Mouse (Mus musculus) mesoderm, embryonic 11.5 days (tissue): ENCODE measurements around the gene Gm20388.

ENCODE experiments used
- DNase-seq: peaks from one replicate; pipeline ENCODE4 v3.0.0-alpha.2; 2012; ENCODE audit warnings: low read depth, low spot score

The Gm20388 gene

DNA sequence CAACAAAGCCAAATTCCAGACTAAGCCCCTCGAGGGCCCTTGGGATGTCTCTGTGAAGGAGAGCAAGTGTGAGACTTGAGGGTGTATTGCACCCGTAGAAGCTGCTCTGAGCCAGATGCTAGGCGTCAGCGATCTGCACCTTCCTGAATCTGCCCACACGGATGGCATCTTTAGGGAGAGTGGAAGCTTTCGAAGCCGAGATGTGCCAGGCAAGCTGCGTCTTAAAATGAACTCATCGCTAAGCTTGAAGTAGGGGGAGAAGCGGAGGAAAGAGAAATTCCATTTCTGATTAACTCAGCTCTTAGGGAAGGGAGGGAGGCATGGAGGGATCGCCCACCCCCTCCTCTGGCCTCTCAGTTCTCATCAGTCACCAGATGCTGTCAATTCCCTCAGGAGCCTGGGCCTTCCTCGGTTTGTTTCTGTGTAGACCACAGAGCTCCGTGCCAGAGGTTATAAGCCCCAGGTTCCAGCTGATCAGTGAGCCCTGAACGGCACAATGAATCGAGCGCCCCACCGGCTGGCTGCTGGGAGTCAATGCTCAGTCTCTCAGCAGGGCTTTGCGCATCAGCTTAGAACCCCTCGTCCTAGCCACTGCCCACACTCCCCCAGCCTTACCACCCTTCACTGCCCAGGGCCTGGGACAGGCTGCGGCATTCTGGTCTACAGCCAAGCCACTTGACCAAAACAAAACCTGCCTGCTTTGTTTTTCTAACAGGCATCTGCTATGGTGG is 3818.6 kb downstream of the Gm20388 start:
- DNase-seq: peak; percentile 68

DNA sequence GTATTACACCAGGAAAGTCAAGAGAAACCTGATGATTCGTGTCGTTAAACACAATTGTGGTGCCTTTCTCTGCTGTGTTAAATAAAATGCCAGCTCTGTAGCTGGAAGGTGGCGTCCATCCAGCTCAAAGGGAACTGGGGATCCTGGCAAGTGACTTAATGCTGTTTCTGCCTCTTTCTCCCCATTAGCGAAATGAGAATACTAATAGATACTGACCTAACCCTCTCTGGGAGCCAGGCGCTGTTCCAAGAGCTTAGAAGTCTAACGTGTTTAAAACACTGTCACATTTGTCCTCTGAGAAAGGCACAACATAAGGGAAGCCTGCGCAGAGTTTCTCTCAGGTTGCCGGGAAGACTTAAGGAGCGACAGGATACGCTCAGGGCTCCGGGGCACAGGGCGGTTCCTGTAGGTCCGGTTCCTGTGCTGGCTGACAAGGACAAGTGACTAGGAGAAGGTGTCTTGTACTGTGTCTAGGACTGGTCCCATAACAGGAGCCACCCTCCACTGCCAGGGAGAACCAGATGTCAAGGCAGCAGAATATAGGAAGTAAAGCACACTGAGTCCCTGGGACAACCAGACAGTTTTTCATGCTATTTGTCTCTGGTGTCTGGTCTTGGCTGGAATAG is 3819.3 kb downstream of the Gm20388 start:
- DNase-seq: no peak

DNA sequence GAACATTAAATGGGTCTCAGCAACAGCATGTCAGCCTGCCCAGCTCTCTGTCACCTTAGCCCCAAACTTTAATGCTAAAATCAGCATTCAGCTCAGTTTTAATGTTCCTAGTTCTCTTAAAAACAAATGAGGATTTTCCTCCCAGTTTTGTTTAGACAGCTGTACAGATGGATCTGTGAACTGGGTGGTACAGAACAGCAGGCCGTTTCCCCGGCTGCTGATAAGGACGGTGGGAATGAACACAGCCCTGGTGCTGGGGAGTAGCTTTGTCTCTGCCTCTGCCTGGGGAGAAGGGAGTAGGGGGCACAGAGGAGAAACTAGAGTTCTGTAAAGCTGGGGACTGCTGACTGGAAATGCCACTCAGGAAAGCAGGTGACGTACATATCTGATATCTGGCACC is 3821.7 kb downstream of the Gm20388 start:
- no peak for DNase-seq

DNA sequence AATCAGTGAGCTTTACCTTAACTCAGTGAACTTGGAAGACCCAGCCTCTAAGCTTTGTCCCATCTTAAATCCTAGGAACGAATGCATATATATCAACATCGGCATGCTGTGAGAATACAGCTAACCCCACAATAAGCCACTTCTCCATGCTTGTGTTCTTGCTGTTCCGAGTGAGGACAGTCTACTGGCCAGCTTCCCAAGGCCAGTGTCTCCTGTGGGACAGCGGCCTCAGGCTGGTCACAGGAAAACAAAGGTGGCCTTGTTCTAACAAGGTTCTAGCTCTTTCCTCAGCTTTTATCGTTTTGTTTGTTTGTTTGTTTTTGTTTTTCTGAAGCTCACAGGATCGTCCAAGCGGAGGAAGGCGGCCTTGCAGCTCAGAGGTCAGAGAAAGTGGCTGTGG is 3823.8 kb downstream of the Gm20388 start:
- no peak for DNase-seq

DNA sequence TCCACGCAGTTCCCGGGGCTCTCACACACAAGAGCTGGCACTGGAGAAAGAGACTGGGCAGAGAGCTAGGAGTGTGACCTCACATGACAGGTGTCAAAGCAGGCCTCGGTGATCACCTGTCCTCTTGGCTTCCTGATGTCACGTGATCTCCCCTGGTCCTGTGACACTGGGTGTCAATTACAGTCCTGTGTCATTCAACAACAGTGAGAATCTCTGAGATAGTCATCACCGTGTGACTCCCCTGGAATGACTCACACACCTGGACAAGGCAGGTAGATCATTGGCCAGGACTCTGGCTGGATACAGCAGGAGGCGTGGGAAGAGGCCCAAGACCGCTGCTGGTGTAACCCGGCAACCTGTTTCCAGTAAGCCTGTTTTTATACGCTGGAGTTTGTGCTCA is 3826.3 kb downstream of the Gm20388 start:
- no peak for DNase-seq

DNA sequence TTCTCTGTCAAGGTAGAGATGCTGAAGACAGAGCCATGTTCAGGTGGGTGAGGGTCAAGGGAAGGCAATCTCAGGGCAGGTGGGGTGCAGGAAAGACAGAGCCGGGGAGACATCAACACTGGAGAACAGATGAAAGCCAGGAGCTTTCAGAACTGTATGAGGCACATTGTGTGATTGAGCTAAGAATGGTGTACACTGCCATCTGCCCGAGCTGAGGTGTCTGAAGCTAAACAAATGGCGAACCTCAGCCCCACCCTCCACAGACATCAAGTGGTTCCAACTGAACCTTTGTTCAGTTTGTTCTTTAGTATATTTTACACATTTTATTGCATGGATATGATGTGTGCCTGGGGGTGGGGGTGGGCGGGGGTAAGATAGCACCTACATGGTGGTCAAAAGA is 3829.6 kb downstream of the Gm20388 start:
- no peak for DNase-seq

DNA sequence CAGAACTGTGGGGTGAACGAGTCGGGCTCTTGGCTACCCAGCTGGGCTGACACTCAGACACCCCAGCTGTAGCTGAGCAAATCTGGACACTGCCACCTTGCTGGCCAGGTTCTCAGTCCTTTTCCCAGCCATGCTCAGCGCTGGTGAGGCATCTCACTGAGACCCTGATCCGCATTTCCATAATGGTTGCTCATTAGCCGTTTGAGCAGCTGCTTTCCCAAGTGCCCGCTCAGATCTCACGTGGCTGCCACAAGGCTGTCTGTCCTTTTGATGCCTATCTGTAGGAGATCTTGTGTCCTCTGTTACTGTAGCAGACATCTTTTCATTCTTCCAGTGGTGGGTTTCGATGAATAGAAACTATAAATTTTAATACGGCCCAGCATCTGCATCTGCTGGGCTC is 3830.6 kb downstream of the Gm20388 start:
- no peak for DNase-seq

DNA sequence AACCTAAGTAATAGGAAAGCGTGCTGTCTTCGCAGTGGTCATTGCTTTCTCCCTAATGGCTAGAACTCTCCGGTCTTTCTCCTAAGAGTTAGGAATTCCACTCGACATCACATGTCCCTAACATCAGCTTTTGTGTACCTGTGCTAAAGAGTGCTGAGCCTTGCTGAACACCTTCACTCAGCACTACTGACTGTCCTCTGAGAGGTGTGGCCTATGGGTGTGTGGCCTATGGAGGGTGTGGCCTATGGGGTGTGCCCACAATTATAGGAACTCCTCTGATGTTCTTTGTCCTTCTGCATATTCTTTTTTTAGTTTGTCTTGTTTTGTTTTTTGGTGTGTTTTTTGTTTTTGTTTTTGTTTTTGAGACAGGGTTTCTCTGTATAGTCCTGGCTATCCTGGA is 3835.8 kb downstream of the Gm20388 start:
- DNase-seq: no peak

DNA sequence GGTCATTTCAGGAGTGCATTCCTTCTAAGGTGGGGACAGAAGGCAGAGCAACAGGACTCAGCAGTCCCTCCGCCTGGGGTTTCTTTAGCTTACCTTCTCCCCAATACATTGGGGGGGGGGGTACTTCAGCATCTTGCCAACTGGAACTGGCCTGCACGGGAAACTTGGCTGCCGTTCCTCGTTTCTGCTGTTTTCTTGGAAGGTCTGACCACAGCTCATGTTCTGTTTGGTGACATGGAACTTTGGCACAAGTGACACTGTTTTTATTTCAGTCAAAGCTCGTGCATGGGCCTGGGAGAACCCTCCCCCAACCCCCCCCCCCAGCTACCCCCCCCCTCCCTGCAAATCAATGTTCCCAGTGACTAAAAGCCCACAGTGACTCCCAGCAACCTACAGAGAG is 3837.1 kb downstream of the Gm20388 start:
- DNase-seq: no peak

DNA sequence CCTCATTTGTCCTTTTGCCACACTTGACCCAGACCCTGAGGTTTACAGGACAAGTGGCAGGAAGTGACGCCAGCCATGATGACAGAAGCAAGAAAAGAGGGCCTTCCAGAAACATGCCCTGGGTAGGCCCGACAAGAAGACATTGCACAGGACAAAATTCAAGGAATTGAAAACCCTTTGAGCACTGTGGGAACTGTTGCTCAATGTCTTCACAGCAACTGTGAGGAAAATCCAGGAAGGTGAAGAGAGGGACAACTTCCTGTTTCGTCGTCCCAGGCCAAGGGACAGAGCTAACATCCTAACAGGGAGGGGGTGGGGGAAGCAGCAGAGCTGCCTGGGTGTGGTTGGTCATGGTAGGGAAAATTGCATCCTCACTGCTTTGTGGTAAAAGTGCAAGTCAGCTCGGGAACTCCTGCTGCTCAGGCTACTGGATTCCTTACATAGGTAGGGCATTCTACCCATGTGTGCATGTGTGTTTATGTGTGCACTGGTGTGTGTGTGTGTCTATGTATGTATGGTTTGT is 3839.6 kb downstream of the Gm20388 start:
- DNase-seq: no peak

DNA sequence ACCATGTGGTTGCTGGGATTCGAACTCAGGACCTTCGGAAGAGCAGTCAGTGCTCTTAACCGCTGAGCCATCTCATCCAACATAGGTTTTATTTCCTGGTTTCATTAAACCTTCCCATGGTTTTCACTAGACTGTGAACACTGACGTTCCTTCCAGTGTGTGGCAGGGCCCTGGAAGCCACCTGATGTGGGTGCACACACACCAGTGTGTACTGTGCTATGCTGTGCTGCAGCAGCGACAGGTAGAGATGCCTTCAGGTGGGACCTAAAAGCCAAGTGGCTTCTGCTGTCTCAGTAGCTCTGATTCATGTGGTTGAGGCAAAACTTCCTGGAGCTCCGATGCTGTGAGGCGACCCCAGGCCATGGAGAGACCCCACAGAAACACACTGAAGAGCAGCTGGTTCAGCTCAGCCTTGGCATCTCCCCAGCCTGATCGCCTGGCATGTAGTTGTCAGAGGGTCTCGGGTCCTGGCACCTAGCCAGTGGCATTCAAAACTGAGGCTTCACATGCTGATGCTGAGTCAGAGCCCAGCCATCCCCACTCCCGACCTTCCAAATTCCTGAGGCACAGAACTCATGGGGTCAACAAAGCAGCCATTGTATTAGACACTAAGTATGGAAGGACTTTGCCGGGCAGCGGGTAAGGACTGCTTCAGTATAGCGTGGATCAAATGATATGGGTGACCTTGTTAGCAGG is 3842.3 kb downstream of the Gm20388 start:
- DNase-seq: peak; percentile 84

DNA sequence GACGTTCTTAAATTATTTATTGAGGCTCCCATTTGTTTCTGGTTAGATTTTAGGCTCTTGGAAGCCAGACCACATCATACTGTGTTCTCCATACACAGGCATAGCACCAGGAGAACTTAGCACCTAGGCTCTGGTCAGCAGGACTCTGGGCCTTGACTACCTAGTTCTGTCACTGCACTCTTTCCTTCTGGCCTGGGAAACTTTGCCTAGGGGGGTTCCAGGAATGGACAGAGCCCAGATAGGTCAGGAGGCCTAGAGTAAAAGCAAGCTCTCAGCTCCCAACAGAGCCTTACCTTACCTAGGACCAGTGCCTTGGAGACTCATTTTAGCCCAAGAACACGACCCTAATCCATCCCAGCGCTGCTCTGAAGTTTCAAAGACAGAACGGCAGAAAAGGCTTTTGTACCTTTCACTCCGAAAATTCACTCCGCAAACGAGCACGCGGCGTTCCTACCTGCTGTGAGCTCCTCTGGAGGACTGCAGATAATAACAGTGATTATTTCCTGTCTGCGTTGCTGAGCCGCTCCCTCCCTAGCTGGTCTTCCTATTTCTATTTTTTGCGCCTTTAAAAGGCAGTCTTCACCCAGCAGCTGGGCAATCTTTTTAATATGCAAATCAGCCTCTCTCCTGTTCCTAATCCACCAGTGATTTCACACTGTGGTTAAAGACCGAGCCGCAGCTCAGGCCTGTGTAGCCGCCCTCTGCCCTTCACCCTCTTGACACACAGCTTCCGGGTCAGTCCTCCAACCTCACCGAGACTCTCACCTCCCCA is 3843.1 kb downstream of the Gm20388 start:
- no peak for DNase-seq

DNA sequence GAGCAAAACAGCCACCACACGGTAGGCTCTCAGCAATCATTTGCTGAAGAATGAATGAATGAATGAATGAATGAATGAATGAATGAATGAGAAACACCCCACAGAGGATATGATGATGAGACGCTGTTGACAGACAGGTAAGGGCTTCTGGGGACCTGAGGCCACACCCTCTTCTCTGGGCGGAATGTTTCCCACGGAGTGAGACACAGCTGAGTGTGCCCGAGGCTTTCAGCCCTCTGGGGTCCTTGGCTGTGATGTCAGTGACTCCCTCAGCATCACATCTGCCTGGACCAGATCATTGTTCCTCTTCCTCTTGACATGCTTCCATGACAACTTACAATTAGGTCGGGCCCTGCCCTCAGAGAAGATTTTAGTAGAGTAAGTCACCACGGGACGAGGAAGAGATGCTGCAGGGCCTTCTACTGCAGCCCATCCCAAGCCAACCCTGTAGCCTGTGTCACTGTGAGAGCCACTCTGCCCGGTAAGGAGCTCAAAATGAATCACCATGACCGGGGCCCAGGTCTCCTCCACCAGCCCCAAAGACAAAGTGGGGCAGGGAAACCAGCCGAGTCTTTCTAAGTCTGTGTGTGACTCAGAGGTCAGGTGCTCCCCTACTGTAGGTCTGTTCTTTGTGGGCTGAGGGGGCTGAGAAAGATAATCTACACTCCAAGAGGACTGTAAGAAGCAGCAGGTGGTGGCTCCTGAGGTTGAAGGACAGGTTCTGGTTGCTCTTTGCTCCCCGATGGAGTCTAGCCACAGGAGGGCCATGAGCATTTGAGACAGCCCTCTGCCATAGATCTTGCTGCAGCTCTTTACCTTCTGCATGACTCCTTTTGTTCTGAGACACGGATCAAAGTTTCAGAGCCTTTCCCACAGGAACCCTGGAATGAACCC is 3844.1 kb downstream of the Gm20388 start:
- DNase-seq: no peak

DNA sequence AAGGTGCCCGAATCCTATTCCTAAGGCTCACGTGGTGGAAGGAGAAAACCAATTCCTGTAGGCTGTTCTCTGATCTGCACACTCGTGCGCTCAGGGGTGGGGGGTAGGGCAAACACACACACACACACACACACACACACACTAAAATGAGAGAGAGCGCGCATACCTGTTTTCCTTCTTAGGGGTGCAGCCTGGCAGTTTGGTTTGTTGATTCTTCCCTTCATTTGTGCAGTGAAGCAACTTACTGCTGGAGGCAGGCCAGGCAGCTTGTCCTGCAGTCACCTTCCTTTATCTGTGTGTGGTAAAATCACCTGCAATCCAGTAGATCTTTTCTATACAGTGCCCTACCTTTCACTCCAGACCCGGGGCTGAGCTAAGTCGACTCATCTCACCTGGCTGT is 3846.3 kb downstream of the Gm20388 start:
- no peak for DNase-seq

DNA sequence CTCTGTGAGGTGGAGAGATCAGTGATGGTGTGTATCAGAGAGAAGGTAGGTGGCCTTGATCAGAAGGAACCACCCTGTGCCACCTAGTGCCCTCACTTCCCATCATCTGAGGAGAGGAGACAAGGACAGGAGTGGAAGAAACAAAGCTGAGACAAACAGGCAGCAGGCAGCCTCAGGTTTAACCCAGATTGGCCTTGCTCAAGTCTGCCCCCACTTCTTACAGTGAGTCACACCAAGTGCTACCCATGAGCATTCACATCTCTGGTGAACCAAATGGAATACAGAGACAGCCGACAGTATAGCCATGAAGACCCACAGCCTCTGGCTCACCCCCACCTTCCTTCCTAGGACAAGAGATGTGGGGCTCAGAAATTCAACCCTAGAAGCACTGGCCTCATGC is 3848.3 kb downstream of the Gm20388 start:
- no peak for DNase-seq

DNA sequence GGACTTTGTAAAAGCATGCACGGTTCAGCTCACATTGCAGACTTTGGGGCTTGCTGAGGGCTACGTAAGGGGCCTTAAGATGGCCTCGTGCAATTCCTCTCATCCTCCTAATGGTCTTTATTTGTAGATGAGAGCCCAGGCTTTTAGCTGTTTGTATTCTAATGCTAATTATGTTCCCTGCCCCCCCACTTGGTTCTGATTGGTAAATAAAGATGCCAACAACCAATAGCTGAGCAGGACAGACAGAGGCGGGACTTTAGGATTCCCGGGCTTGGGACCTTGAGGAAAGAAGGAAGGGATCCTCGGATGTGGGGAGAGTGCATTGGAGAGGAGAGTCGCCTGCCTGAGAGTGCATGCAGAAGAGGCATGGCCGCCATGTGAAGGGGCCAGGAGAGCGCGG is 3849.3 kb downstream of the Gm20388 start:
- DNase-seq: peak; percentile 79

DNA sequence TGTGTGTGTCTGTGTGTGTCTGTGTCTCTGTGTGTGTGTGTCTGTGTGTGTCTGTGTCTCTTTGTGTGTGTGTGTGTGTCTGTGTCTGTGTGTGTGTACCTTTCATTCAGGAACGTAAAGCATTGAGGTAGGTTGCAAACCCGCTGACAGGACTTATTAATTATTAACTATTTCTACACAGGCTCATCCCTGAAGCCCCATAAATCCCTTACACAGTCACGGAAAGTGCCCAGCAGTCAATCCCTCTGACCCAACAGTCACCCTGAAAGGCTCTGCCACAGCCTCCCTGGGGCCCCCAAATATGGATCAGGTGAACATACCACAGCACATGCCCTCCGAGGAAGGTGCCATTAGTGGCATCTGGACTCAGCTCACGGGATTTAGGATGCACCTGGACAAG is 3849.9 kb downstream of the Gm20388 start:
- DNase-seq: no peak

DNA sequence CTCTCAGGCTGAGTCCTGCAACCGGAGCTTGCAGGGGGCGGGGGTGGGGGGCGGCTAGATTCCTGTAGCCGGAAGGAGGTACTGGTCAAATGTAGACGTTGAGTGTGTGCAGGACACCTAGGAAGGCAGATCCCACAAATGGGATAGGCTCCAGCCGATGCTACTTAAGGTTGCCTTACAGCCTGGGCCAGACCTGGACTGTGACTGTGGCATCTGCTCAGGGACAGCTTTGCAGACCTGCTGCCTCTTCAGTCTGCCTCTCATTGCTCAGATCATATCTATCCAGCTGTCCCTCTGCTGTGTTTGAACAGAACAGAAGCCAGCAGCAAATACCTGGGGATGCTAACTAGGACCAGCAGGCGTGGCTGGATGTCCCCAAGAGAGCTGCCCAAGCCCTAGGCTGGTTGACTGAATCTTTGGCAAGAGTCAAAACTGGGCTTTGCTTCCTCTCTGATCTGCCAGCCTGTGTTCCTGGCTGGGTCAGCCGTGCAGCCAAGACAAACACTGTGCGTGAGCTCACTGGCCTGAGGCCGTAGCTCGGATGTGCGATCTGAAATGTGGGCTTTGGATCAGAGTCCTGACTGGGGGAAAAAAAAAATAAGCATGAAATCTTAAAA is 3850.7 kb downstream of the Gm20388 start:
- DNase-seq: no peak

DNA sequence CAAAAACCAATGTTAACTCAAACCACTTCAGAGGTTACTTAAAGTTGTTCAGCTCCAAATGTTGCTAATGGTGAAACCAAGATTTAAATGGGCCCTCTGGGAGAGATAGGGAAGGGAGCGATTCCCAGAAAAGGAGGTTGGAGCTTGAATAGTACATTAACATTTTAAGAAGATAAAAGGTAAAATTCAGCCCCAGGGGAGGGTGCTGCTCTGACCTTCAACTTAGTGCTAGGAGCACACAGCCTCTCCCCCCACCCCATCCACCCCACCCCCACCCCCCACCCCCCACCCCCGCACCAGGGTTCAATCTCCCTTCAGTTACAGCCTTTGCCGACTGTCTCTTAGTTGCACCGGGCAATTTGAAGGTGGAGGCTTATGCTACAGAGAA is 3851.2 kb downstream of the Gm20388 start:
- DNase-seq: no peak

DNA sequence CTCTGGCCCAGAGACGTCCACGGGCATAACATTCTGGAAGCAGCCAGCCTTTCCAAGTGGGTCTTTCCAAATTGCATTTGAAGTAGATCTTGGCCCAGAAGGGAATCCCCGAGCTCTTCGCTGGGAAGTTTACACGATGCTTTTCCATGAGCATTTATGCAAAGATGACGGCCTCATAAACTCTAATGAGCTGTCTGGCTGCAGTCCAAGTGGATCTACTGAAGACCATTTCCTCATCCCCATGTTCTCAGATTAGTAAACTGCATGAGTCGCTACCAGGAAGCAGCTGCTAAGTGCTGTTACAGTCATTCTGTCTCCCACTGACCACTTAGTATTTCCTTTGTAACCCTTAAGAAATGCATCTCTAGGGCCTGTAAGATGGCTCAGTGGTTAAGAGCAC is 3852.7 kb downstream of the Gm20388 start:
- no peak for DNase-seq

DNA sequence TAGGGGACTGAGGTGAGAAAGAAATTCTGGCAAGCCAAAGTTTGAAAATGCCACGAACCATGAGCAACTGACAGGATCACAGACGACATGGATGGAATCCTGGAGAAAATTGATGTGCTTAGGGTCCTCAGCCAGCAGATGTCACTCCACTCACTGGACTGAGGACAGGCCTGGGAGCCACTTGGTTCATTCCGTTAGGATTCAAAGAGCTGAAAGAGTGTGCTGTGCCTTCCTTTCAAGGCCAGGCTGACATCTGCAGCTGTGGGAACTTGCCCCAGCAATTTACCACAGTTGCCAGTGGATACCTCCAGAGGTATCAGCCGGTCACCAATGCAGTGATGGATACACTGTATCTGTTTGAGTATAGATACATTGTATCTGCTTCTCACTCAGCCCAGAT is 3854.0 kb downstream of the Gm20388 start:
- DNase-seq: no peak
